Mouse (Mus musculus): ENCODE data around the gene Dppa3. TPM values are rescaled to one million over a fixed set of nuclear protein-coding genes. Genes with fewer than 3 reads are reported as not detected.

Gene Dppa3
- total RNA-seq, 2 experiments from 2014 or later, result not detected

- DNase-seq (ENCODE audit: low spot score in 2 of 2), result no peak
Observed at GRCm38 (mm10) chr6:122665866-122666265, 39.7 kb downstream of the Dppa3 start.

GRCm38 (mm10) chr6:122667715-122668114 lies 41.5 kb downstream of the Dppa3 start:
- DNase-seq (ENCODE audit: low spot score in 2 of 2), result no peak

GRCm38 (mm10) chr6:122668823-122669222 lies 42.6 kb downstream of the Dppa3 start:
- no peak for DNase-seq (ENCODE audit: low spot score in 2 of 2)

- DNase-seq (ENCODE audit: low spot score in 2 of 2), result peak; percentile 99
Observed at GRCm38 (mm10) chr6:122669406-122670200, 43.4 kb downstream of the Dppa3 start.

GRCm38 (mm10) chr6:122670201-122670551 lies 44.0 kb downstream of the Dppa3 start:
- peak in 1 of 2 experiments; percentile 36 for DNase-seq (ENCODE audit: low spot score in 2 of 2)

- peak in 1 of 2 experiments; percentile 33 for DNase-seq (ENCODE audit: low spot score in 2 of 2)
Observed at GRCm38 (mm10) chr6:122670841-122671240, 44.6 kb downstream of the Dppa3 start.

- DNase-seq (ENCODE audit: low spot score in 2 of 2), result no peak
Observed at GRCm38 (mm10) chr6:122672746-122673145, 46.5 kb downstream of the Dppa3 start.

Other genes starting within 250 kb of the Dppa3 start
- 100 to 1,000 TPM; 145 to 150 TPM for gene Rimklb, start 127.6 kb upstream of the Dppa3 start, total RNA-seq (2021)
- gene Mfap5, start 120.6 kb upstream of the Dppa3 start, total RNA-seq (2021), result 1 to 10 TPM; 1.1 to 2.1 TPM
- not detected for gene Aicda, start 72.6 kb upstream of the Dppa3 start, total RNA-seq (2021)
- 1 to 10 TPM; 2.9 to 3.1 TPM for gene Apobec1, start 24.0 kb upstream of the Dppa3 start, total RNA-seq (2021)
- not detected for gene Gdf3, start 16.3 kb upstream of the Dppa3 start, total RNA-seq (2021)
- not detected for gene Nanog, start 81.1 kb downstream of the Dppa3 start, total RNA-seq (2021)
- 100 to 1,000 TPM; 124 to 130 TPM for gene Slc2a3, start 175.2 kb downstream of the Dppa3 start, total RNA-seq (2021)
- 10 to 100 TPM; 26.1 to 26.3 TPM for gene Foxj2, start 193.5 kb downstream of the Dppa3 start, total RNA-seq (2021)
- under 1 TPM; 0.46 to 0.91 TPM for gene C3ar1, start 229.8 kb downstream of the Dppa3 start, total RNA-seq (2021)
- 100 to 1,000 TPM; 178 to 191 TPM for gene Necap1, start 248.1 kb downstream of the Dppa3 start, total RNA-seq (2021)